Mouse (Mus musculus) hematopoietic multipotent progenitor cell, adult 10-12 weeks (in vitro differentiated cells): ENCODE measurements around the gene Dpy19l1. TPM values are rescaled to one million over a fixed set of nuclear protein-coding genes. Genes with fewer than 3 reads are reported as not detected.

Source experiments
- polyA plus RNA-seq: library from polyadenylated mRNA; stranded (reverse); fragments of >175 nt; gene quantifications from 2 replicates; pipeline ENCODE4 v1.2.3, GENCODE M21; 2012; ENCODE audit warnings: low replicate concordance

The Dpy19l1 gene
- polyA plus RNA-seq, result 14.4 and 19.7 TPM in 2 replicates

GRCm38 (mm10) chr9:24503067-24503857, at the start of gene Dpy19l1:
Gene Dpy19l1 (minus strand): TSS chr9:24503140.

Other genes starting within 250 kb of the Dpy19l1 start
- not detected in 2 replicates for gene Cypt4, start 122.1 kb upstream of the Dpy19l1 start, polyA plus RNA-seq
- not detected in 2 replicates for gene Dpy19l2, start 193.2 kb upstream of the Dpy19l1 start, polyA plus RNA-seq